Mouse (Mus musculus) lung, postnatal 0 days (tissue): ENCODE data around the gene Insrr. TPM values are rescaled to one million over a fixed set of nuclear protein-coding genes. Genes with fewer than 3 reads are reported as not detected.
A peak's percentile ranks its signal among the peaks of the same experiment; 100 is the strongest.

Experiments used
- ATAC-seq: fragments of 200-750 bp; cut with Nextera tagmentation; 2 replicates; pipeline ENCODE4 v1.8.0; 2017; ENCODE audit warnings: moderate library complexity
- DNase-seq: peaks from one replicate; pipeline ENCODE4 v3.0.0-alpha.2; 2016; ENCODE audit warnings: low spot score
- H3K27ac ChIP-seq: fragments of 300-500 bp; sonication (generic); 2 replicates; pipeline ENCODE4 v1.5.1; 2014; ENCODE audit warnings: antibody characterized with exemption, mild to moderate bottlenecking, low read length, mixed read lengths
- H3K27me3 ChIP-seq: fragments of 300-500 bp; sonication (generic); replicated peaks from 2 replicates; pipeline ENCODE4 v1.6.1; 2014; ENCODE audit warnings: low read length, mixed read lengths; ENCODE audit not compliant: insufficient read depth
- H3K36me3 ChIP-seq: fragments of 300-500 bp; sonication (generic); 2 replicates; pipeline ENCODE4 v1.6.1; 2014; ENCODE audit warnings: low read length, mixed read lengths; ENCODE audit not compliant: insufficient read depth
- H3K4me1 ChIP-seq: fragments of 300-500 bp; sonication (generic); 2 replicates; pipeline ENCODE4 v1.6.1; 2014; ENCODE audit warnings: antibody characterized with exemption, low read depth, low read length, mixed read lengths; ENCODE audit not compliant: insufficient read depth
- H3K4me2 ChIP-seq: fragments of 300-500 bp; sonication (generic); replicated peaks from 2 replicates; pipeline ENCODE4 v1.6.1; 2014; ENCODE audit warnings: low read depth, mild to moderate bottlenecking, low read length, moderate library complexity, mixed read lengths
- H3K4me3 ChIP-seq: fragments of 300-500 bp; sonication (generic); 2 replicates; pipeline ENCODE4 v1.5.1; 2014; ENCODE audit warnings: low read depth, low read length
- H3K9ac ChIP-seq: fragments of 300-500 bp; sonication (generic); replicated peaks from 2 replicates; pipeline ENCODE4 v1.6.1; 2014; ENCODE audit warnings: low read depth, mild to moderate bottlenecking
- H3K9me3 ChIP-seq: fragments of 300-500 bp; sonication (generic); 2 replicates; pipeline ENCODE4 v1.6.1; 2016; ENCODE audit warnings: low read length, mixed read lengths
- CTCF ChIP-seq: IDR thresholded peaks from 2 replicates; pipeline ENCODE4 v1.5.1; 2016; ENCODE audit warnings: antibody characterized with exemption, mild to moderate bottlenecking
- EP300 ChIP-seq: IDR thresholded peaks from 2 replicates; pipeline ENCODE4 v1.6.1; 2016; ENCODE audit warnings: antibody characterized with exemption, mild to moderate bottlenecking, control low read depth
- WGBS: fragments of 180-500 bp; shearing (Covaris S2); extraction: QIAGEN DNeasy Blood & Tissue Kit; methylation state at CpG from one replicate; pipeline ENCODE4 v1.1.7; 2014; 5-methylcytosine and 5-hydroxymethylcytosine counted together
- polyA plus RNA-seq: library from polyadenylated mRNA; unstranded; fragments of >200 nt; fragmentation: Nextera tagmentation; extraction: Ambion mirVana; gene quantifications from 2 replicates; pipeline ENCODE4 v1.2.1, GENCODE M21; 2015

The Insrr gene
- polyA plus RNA-seq, 1 experiment from 2014 or later, result 0.12 TPM

- Histone ChIP-seq H3K4me2 (0 out of 2 replicates have a peak overlapping the region, but pooled peaks have one; percentile 28), H3K9ac (no peak overlapping the region), H3K4me1 (no peaks in the 10 kb centered on the region), H3K36me3 (no peaks in the 10 kb centered on the region), H3K4me3 (no peak overlapping the region), H3K27ac (no peak overlapping the region), H3K9me3 (no peaks in the 10 kb centered on the region), H3K27me3 (no peaks in the 10 kb centered on the region)
- ATAC-seq (peak; percentile 55), DNase-seq (no peak)
- WGBS, result 80% methylated on average over 23 of the region's 25 CpGs
- no peak for TF ChIP-seq EP300
- no peak for TF ChIP-seq CTCF
These were observed 13.3 kb upstream of the Insrr start for GRCm38 (mm10) chr3:87783282-87784023.

DNA sequence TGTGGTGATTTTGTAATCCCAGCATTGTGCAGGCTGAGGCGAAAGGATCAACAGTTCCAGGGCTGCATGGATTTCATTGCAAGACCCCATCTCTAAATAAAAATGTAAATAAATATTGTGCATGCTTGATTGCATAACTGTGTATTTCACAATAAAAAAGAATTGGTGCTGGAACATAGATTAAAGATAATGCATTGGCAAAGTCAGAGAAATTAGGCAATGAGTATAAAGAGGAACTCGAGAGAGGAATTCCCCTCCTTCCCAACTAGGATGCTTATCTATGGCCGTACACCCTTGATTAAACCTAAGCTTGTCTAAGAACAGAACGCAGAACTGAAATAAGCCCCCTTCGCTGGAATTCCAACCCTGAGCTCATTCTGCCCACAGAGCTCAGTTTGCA lies 11.6 kb upstream of the Insrr start:
- no peak overlapping the region for H3K9ac ChIP-seq
- TF ChIP-seq EP300 (no peak), CTCF (no peak)
- H3K4me3 ChIP-seq, result no peak overlapping the region
- no peaks in the 10 kb centered on the region for H3K4me1 ChIP-seq
- no peaks in the 10 kb centered on the region for H3K36me3 ChIP-seq
- no peaks in the 10 kb centered on the region for H3K27me3 ChIP-seq
- no peak overlapping the region for H3K27ac ChIP-seq
- DNase-seq (peak; percentile 51), ATAC-seq (no peak)
- H3K4me2 ChIP-seq, result no peak overlapping the region
- no peaks in the 10 kb centered on the region for H3K9me3 ChIP-seq
- 48% methylated on average over 5 of the region's 5 CpGs for WGBS

- Histone ChIP-seq H3K4me1 (no peaks in the 10 kb centered on the region), H3K36me3 (no peaks in the 10 kb centered on the region), H3K9ac (no peak overlapping the region), H3K4me3 (no peak overlapping the region), H3K4me2 (no peak overlapping the region), H3K27ac (no peak overlapping the region), H3K27me3 (no peaks in the 10 kb centered on the region), H3K9me3 (no peaks in the 10 kb centered on the region)
- DNase-seq (peak; percentile 25), ATAC-seq (peak; percentile 43; the same call in 1 of the 2 replicates)
- WGBS, result 40% methylated on average over 6 of the region's 6 CpGs
- TF ChIP-seq CTCF (no peak), EP300 (no peak)
These were observed 11.0 kb upstream of the Insrr start for GRCm38 (mm10) chr3:87785626-87786214.

GRCm38 (mm10) chr3:87789248-87789647 lies 7.5 kb upstream of the Insrr start:
- WGBS, result 54% methylated on average over 1 of the region's 1 CpGs
- no peak for ATAC-seq
- DNase-seq, result no peak
- Histone ChIP-seq H3K4me2 (no peak overlapping the region), H3K36me3 (no peaks in the 10 kb centered on the region), H3K4me3 (no peak overlapping the region), H3K9ac (no peak overlapping the region), H3K4me1 (no peaks in the 10 kb centered on the region), H3K27me3 (peaks cover 20% of the 10 kb centered on the region), H3K27ac (no peak overlapping the region), H3K9me3 (no peaks in the 10 kb centered on the region)
- TF ChIP-seq CTCF (no peak), EP300 (no peak)

DNA sequence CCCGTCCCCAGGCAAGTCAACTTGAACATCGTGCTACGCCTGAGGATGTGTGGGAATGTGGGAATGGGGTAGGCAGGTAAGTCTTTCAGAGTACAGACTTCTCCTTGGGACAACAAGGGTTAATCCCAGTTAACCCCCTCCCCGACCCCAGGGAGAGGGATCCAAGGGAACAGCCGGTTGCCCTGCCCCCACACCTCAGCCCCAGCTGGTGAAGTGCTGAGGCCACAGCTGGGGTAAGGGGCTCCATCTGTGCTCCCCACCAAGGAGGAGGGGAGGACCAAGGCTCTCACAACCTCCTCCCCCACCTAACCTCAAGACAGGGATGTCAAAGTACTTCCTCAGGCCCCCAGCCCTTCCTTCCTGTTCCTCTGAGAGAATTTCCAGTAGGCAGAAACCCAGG lies 7.0 kb upstream of the Insrr start:
- WGBS, result 36% methylated on average over 5 of the region's 5 CpGs
- no peak for DNase-seq
- Histone ChIP-seq H3K36me3 (no peaks in the 10 kb centered on the region), H3K27ac (no peak overlapping the region), H3K4me3 (no peak overlapping the region), H3K9me3 (no peaks in the 10 kb centered on the region), H3K4me1 (peaks cover 1% of the 10 kb centered on the region; the same call in 1 of the 2 replicates), H3K9ac (no peak overlapping the region), H3K27me3 (peaks cover 25% of the 10 kb centered on the region), H3K4me2 (no peak overlapping the region)
- TF ChIP-seq CTCF (no peak), EP300 (no peak)
- no peak for ATAC-seq

- DNase-seq (no peak), ATAC-seq (peak; percentile 71)
- Histone ChIP-seq H3K4me1 (peaks cover 5% of the 10 kb centered on the region; the same call in 1 of the 2 replicates), H3K4me2 (0 out of 2 replicates have a peak within 1 kb of the TSS, but pooled peaks have one; percentile 37), H3K9me3 (no peaks in the 10 kb centered on the region), H3K27me3 (peaks cover 67% of the 10 kb centered on the region), H3K36me3 (no peaks in the 10 kb centered on the region), H3K27ac (no peak within 1 kb of the TSS), H3K4me3 (peak within 1 kb of the TSS; percentile 14; the same call in 1 of the 2 replicates), H3K9ac (no peak within 1 kb of the TSS)
- 1% methylated on average over 25 of the region's 47 CpGs for WGBS
- TF ChIP-seq CTCF (no peak), EP300 (no peak)
These were observed 1.8 kb upstream of the Insrr start, which contains the start of gene Ntrk1 for GRCm38 (mm10) chr3:87794922-87795325. Gene Ntrk1 (minus strand): TSS chr3:87795162.
